Mouse (Mus musculus) left cerebral cortex, adult 2 months (tissue): ENCODE data around the gene Lnx1. TPM values are rescaled to one million over a fixed set of nuclear protein-coding genes. Genes with fewer than 3 reads are reported as not detected.

ENCODE experiments used
- DNase-seq, 2 experiments: peaks; one replicate each; pipeline ENCODE4 v3.0.0; 2021 to 2022; ENCODE audit warnings: low spot score in 2 of 2, mixed read lengths in 1 of 2; ENCODE audit errors: extremely low spot score in 1 of 2
- H3K27ac ChIP-seq: fragments of 200-600 bp; 2 replicates; pipeline ENCODE4 v1.8.1; 2022
- H3K4me3 ChIP-seq: fragments of 200-600 bp; 2 replicates; pipeline ENCODE4 v1.8.1; 2022
- CTCF ChIP-seq: fragments of 200-600 bp; IDR thresholded peaks from 2 replicates; pipeline ENCODE4 v1.8.1; 2022; ENCODE audit warnings: antibody characterized with exemption, mild to moderate bottlenecking, moderate library complexity
- intact Hi-C: fragments of 180-260 bp; cut with DNase I; formaldehyde crosslinking; loops from one replicate; pipeline ENCODE4 v1.15.1; 2025
- total RNA-seq, 2 experiments: library from RNA; stranded (reverse); gene quantifications; 2 replicates each; pipeline ENCODE4 v1.2.3; 2021

Lnx1 gene
- total RNA-seq, 2 experiments from 2014 or later, result 24.8 to 25.5 TPM

GRCm38 (mm10) chr5:74692411-74693090, 10.2 kb downstream of the Lnx1 start:
- DNase-seq, result no peak
- Histone ChIP-seq H3K4me3 (no peak overlapping the region), H3K27ac (no peak overlapping the region)
- intact Hi-C loops, result no loop called here
- TF ChIP-seq CTCF, result no peak

GRCm38 (mm10) chr5:74688822-74689221, 13.9 kb downstream of the Lnx1 start:
- intact Hi-C loops, result no loop called here
- Histone ChIP-seq H3K4me3 (no peak overlapping the region), H3K27ac (no peak overlapping the region)
- DNase-seq, result no peak
- no peak for TF ChIP-seq CTCF

- no peak for DNase-seq
- no peak overlapping the region for H3K27ac ChIP-seq
- H3K4me3 ChIP-seq, result no peak overlapping the region
- intact Hi-C loops, result no loop called here
- TF ChIP-seq CTCF, result no peak
These were observed 17.8 kb downstream of the Lnx1 start for GRCm38 (mm10) chr5:74684944-74685343.

- Histone ChIP-seq H3K27ac (no peak overlapping the region), H3K4me3 (no peak overlapping the region)
- intact Hi-C loops, result no loop called here
- TF ChIP-seq CTCF, result no peak
- no peak for DNase-seq
These were observed 18.9 kb downstream of the Lnx1 start for GRCm38 (mm10) chr5:74683832-74684231.

- Histone ChIP-seq H3K27ac (no peak overlapping the region), H3K4me3 (no peak overlapping the region)
- TF ChIP-seq CTCF, result no peak
- no peak for DNase-seq
- intact Hi-C loops, result no loop called here
These were observed 20.0 kb downstream of the Lnx1 start for GRCm38 (mm10) chr5:74682735-74683134.

- DNase-seq, result no peak
- TF ChIP-seq CTCF, result no peak
- no peak overlapping the region for H3K27ac ChIP-seq
- intact Hi-C loops, result no loop called here
- H3K4me3 ChIP-seq, result no peak overlapping the region
These were observed 23.1 kb downstream of the Lnx1 start for GRCm38 (mm10) chr5:74679631-74680030.

GRCm38 (mm10) chr5:74678693-74679092, 24.0 kb downstream of the Lnx1 start:
- intact Hi-C loops, result no loop called here
- TF ChIP-seq CTCF, result no peak
- no peak for DNase-seq
- H3K4me3 ChIP-seq, result no peak overlapping the region
- no peak overlapping the region for H3K27ac ChIP-seq

- H3K4me3 ChIP-seq, result peak overlapping the region; percentile 66
- TF ChIP-seq CTCF, result no peak
- H3K27ac ChIP-seq, result peak overlapping the region; percentile 80
- intact Hi-C loops, result no loop called here
- peak; percentile 68 to 76 for DNase-seq
These were observed 25.0 kb downstream of the Lnx1 start for GRCm38 (mm10) chr5:74677399-74678338.

GRCm38 (mm10) chr5:74672556-74672955, 30.2 kb downstream of the Lnx1 start:
- intact Hi-C loops, result no loop called here
- no peak for TF ChIP-seq CTCF

GRCm38 (mm10) chr5:74670877-74671276, 31.8 kb downstream of the Lnx1 start:
- no peak overlapping the region for H3K4me3 ChIP-seq
- DNase-seq, result no peak
- no peak overlapping the region for H3K27ac ChIP-seq
- intact Hi-C loops, result no loop called here
- no peak for TF ChIP-seq CTCF

More at GRCm38 (mm10) chr5:74672556-74672955, 30.2 kb downstream of the Lnx1 start:
- Histone ChIP-seq H3K27ac (no peak overlapping the region), H3K4me3 (no peak overlapping the region)
- DNase-seq, result no peak

GRCm38 (mm10) chr5:74669925-74670324, 32.8 kb downstream of the Lnx1 start:
- no peak for TF ChIP-seq CTCF
- intact Hi-C loops, result no loop called here
- no peak for DNase-seq
- H3K27ac ChIP-seq, result no peak overlapping the region
- H3K4me3 ChIP-seq, result no peak overlapping the region

GRCm38 (mm10) chr5:74668956-74669355, 33.8 kb downstream of the Lnx1 start:
- Histone ChIP-seq H3K27ac (no peak overlapping the region), H3K4me3 (no peak overlapping the region)
- TF ChIP-seq CTCF, result no peak
- DNase-seq, result no peak
- intact Hi-C loops, result no loop called here
